Comparison of ENCODE assay signal across 8 mouse cellular contexts in genomic region chr3:52179686-52180085, GRCm38 (mm10).
DNase-seq lines count a peak whose midpoint lies in the region; ATAC-seq and TF ChIP-seq lines count a peak whose summit lies in the region.

No protein-coding gene starts in this region.

- no peak overlapping the region for H3K9ac ChIP-seq in lung, postnatal 0 days (replicated peaks; ENCODE audit: low read depth)

- H3K9me3 ChIP-seq in lung, postnatal 0 days (ENCODE audit: low read length): no peaks in the 10 kb centered on the region

- H3K4me2 ChIP-seq in lung, postnatal 0 days (replicated peaks; ENCODE audit: low read depth, low read length): peak overlapping the region; percentile 38

- no peaks in the 10 kb centered on the region for H3K27me3 ChIP-seq in lung, postnatal 0 days (replicated peaks; ENCODE audit: insufficient read depth, low read length)

- 0 out of 2 replicates have a peak, but pooled peaks have one; percentile 21 for TF ChIP-seq CTCF in lung, postnatal 0 days (IDR thresholded peaks at IDR 0.05)

- H3K27ac ChIP-seq in lung, postnatal 0 days (ENCODE audit: low read length): peak overlapping the region; percentile 93

- peak; percentile 44 for TF ChIP-seq EP300 in lung, postnatal 0 days (IDR thresholded peaks at IDR 0.05)

- DNase-seq in MN1 (ENCODE audit: low spot score): peak; percentile 94
- peak; percentile 74 for DNase-seq in cerebellum, adult 9-11 months
- DNase-seq in frontal cortex, adult 2 months (ENCODE audit: extremely low spot score in 1 of 2, low spot score in 1 of 2): peak; percentile 29 to 69
- DNase-seq in layer of hippocampus, adult 8-10 months (ENCODE audit: low spot score in 2 of 2): peak; percentile 70 to 71
- peak; percentile 94 for DNase-seq in lung, postnatal 0 days (ENCODE audit: low spot score)
- peak; percentile 77 for DNase-seq in retina, embryonic 14.5 days (ENCODE audit: low spot score)

- WGBS in lung, postnatal 0 days: under 1% methylated on average over 12 of the region's 12 CpGs

- H3K4me3 ChIP-seq in lung, postnatal 0 days (ENCODE audit: low read depth, low read length): no peak overlapping the region

- H3K4me1 ChIP-seq in lung, postnatal 0 days (ENCODE audit: insufficient read depth, low read depth, low read length): peaks cover 20% of the 10 kb centered on the region

- H3K36me3 ChIP-seq in lung, postnatal 0 days (ENCODE audit: insufficient read depth, low read length): no peaks in the 10 kb centered on the region

- peak; percentile 93 to 94 for ATAC-seq in hematopoietic stem cell, adult 5-6 weeks (replicated peaks in 1 of 2; ENCODE audit: insufficient read depth in 1 of 2, low FRiP score in 2 of 2, low TSS enrichment in 1 of 2, low read depth in 1 of 2, poor library complexity in 2 of 2, severe bottlenecking in 2 of 2)
- peak; percentile 80 for ATAC-seq in lung, postnatal 0 days
- no peak for ATAC-seq in activated CD4-positive, CD25-positive, alpha-beta regulatory T cell, adult 4 months
